Mouse (Mus musculus) heart, postnatal 0 days (tissue): ENCODE measurements around the gene Msh3.

Source experiments
- CTCF ChIP-seq: IDR thresholded peaks from 2 replicates; pipeline ENCODE4 v1.5.1; 2016; ENCODE audit warnings: antibody characterized with exemption, control low read depth, low read depth
- EP300 ChIP-seq: IDR thresholded peaks from 2 replicates; pipeline ENCODE4 v1.6.1; 2016; ENCODE audit warnings: antibody characterized with exemption, low read depth

- TF ChIP-seq CTCF (no peak), EP300 (no peak)
These were observed 22.5 kb downstream of the Msh3 start for GRCm38 (mm10) chr13:92332103-92332879.
